Mouse (Mus musculus): ENCODE results near the gene Gk. TPM values are rescaled to one million over a fixed set of nuclear protein-coding genes. Genes with fewer than 3 reads are reported as not detected.

Gk gene
- total RNA-seq, 2 experiments from 2014 or later, result 10.7 to 12.2 TPM

Other genes starting within 250 kb of the Gk start
- gene Tab3, start 202.8 kb downstream of the Gk start, total RNA-seq (2015), result 12.4 and 14.7 TPM in 2 replicates
- 6.5 and 7.3 TPM in 2 replicates for gene Tab3, start 202.8 kb downstream of the Gk start, total RNA-seq (2017)
- 16.7 and 18.2 TPM in 2 replicates for gene 5430427O19Rik, start 93.5 kb upstream of the Gk start, total RNA-seq (2015)
- gene 5430427O19Rik, start 93.5 kb upstream of the Gk start, total RNA-seq (2017), result 14.5 and 16.2 TPM in 2 replicates

Data from megakaryocyte, adult 5-6 weeks (primary cell).